Mouse (Mus musculus) G1E (cell line): ENCODE measurements at regions not wholly inside any gene's neighbourhood (a gene's known extent, or its start where the extent isn't known, plus 50 kb on each side); places are given as distances from the start of the nearest gene placed in this dataset.

ENCODE experiments used
- ATAC-seq: 2 replicates; pipeline ENCODE4 v1.8.0; 2016; ENCODE audit warnings: mild to moderate bottlenecking; ENCODE audit not compliant: insufficient number of reproducible peaks, poor library complexity, low FRiP score, severe bottlenecking; ENCODE audit errors: extremely low read depth
- DNase-seq: peaks from one replicate; pipeline ENCODE4 v3.0.0; 2012; ENCODE audit warnings: low spot score
- H3K27me3 ChIP-seq: 2 replicates; pipeline ENCODE4 v1.6.1; 2012; ENCODE audit warnings: mild to moderate bottlenecking, low read length, inconsistent platforms; ENCODE audit not compliant: insufficient read depth
- H3K36me3 ChIP-seq: replicated peaks from 2 replicates; pipeline ENCODE3; 2012; ENCODE audit warnings: mild to moderate bottlenecking, inconsistent platforms
- H3K4me1 ChIP-seq: 2 replicates; pipeline ENCODE4 v1.6.1; 2012; ENCODE audit warnings: low read depth, low read length, inconsistent platforms, mixed read lengths; ENCODE audit not compliant: insufficient read depth
- H3K4me3 ChIP-seq: 2 replicates; pipeline ENCODE4 v1.5.1; 2012; ENCODE audit warnings: low read depth, mild to moderate bottlenecking, inconsistent platforms, low read length, moderate library complexity, mixed read lengths
- H3K9me3 ChIP-seq: replicated peaks from 2 replicates; pipeline ENCODE4 v1.6.1; 2012; ENCODE audit warnings: inconsistent platforms
- CTCF ChIP-seq: IDR thresholded peaks from 2 replicates; pipeline ENCODE4 v1.5.1; 2012; ENCODE audit warnings: low read depth, low read length, inconsistent platforms, mixed read lengths
- GATA1 ChIP-seq: IDR thresholded peaks from 2 replicates; pipeline ENCODE4 v1.6.1; 2012; ENCODE audit warnings: borderline replicate concordance, low read length, inconsistent platforms, mixed read lengths
- GATA2 ChIP-seq: IDR thresholded peaks from 2 replicates; pipeline ENCODE4 v1.6.1; 2012; ENCODE audit warnings: low read depth, low read length, inconsistent platforms, borderline replicate concordance
- POLR2AphosphoS5 ChIP-seq: IDR thresholded peaks from 2 replicates; pipeline ENCODE4 v1.6.1; 2012; ENCODE audit warnings: low read depth, low read length, inconsistent platforms; ENCODE audit not compliant: insufficient replicate concordance
- TAL1 ChIP-seq: conservative IDR thresholded peaks from 2 replicates; pipeline ENCODE4 v1.6.1; 2012; ENCODE audit warnings: low read depth, low read length, inconsistent platforms, mixed read lengths

- ATAC-seq, result no peak
- no peak for TF ChIP-seq TAL1
- TF ChIP-seq GATA2, result no peak
- TF ChIP-seq GATA1, result no peak
- no peak for TF ChIP-seq CTCF
- no peak for TF ChIP-seq POLR2AphosphoS5
- H3K36me3 ChIP-seq, result no peaks in the 10 kb centered on the region
Measured at GRCm38 (mm10) chr16:24134486-24135050, 145.9 kb upstream of the Bcl6 start.

GRCm38 (mm10) chr16:24130646-24131045 lies 142.0 kb upstream of the Bcl6 start:
- Histone ChIP-seq H3K4me1 (no peaks in the 10 kb centered on the region), H3K4me3 (no peak overlapping the region), H3K27me3 (no peaks in the 10 kb centered on the region), H3K36me3 (no peaks in the 10 kb centered on the region), H3K9me3 (peaks cover 25% of the 10 kb centered on the region)
- TF ChIP-seq TAL1, result no peak
- no peak for TF ChIP-seq POLR2AphosphoS5
- no peak for TF ChIP-seq GATA1
- TF ChIP-seq CTCF, result no peak
- no peak for TF ChIP-seq GATA2
- DNase-seq, result no peak
- ATAC-seq, result no peak

More at GRCm38 (mm10) chr16:24134486-24135050, 145.9 kb upstream of the Bcl6 start:
- DNase-seq, result no peak
- Histone ChIP-seq H3K4me3 (no peak overlapping the region), H3K4me1 (no peaks in the 10 kb centered on the region), H3K27me3 (no peaks in the 10 kb centered on the region), H3K9me3 (peaks cover 40% of the 10 kb centered on the region)

GRCm38 (mm10) chr16:24129701-24130100 lies 141.0 kb upstream of the Bcl6 start:
- no peaks in the 10 kb centered on the region for H3K36me3 ChIP-seq
- H3K27me3 ChIP-seq, result no peaks in the 10 kb centered on the region
- H3K9me3 ChIP-seq, result peaks cover 29% of the 10 kb centered on the region
- H3K4me1 ChIP-seq, result no peaks in the 10 kb centered on the region
- ATAC-seq (no peak), DNase-seq (no peak)
- TF ChIP-seq TAL1, result no peak
- no peak for TF ChIP-seq CTCF
- TF ChIP-seq GATA2, result no peak
- TF ChIP-seq POLR2AphosphoS5, result no peak
- TF ChIP-seq GATA1, result no peak
- H3K4me3 ChIP-seq, result no peak overlapping the region

GRCm38 (mm10) chr16:24128566-24128965 lies 139.9 kb upstream of the Bcl6 start:
- no peak for DNase-seq
- Histone ChIP-seq H3K27me3 (no peaks in the 10 kb centered on the region), H3K9me3 (peaks cover 25% of the 10 kb centered on the region), H3K4me1 (no peaks in the 10 kb centered on the region), H3K36me3 (no peaks in the 10 kb centered on the region), H3K4me3 (no peak overlapping the region)
- ATAC-seq, result no peak
- TF ChIP-seq CTCF (no peak), GATA2 (no peak), TAL1 (no peak), GATA1 (no peak), POLR2AphosphoS5 (no peak)

GRCm38 (mm10) chr16:24124766-24125165 lies 136.1 kb upstream of the Bcl6 start:
- Histone ChIP-seq H3K4me1 (no peaks in the 10 kb centered on the region), H3K27me3 (no peaks in the 10 kb centered on the region), H3K4me3 (no peak overlapping the region), H3K9me3 (peaks cover 18% of the 10 kb centered on the region), H3K36me3 (no peaks in the 10 kb centered on the region)
- DNase-seq (no peak), ATAC-seq (no peak)
- TF ChIP-seq CTCF (no peak), POLR2AphosphoS5 (no peak), TAL1 (no peak), GATA2 (no peak), GATA1 (no peak)

- Histone ChIP-seq H3K36me3 (no peaks in the 10 kb centered on the region), H3K27me3 (no peaks in the 10 kb centered on the region), H3K4me1 (no peaks in the 10 kb centered on the region), H3K9me3 (peaks cover 15% of the 10 kb centered on the region), H3K4me3 (no peak overlapping the region)
- ATAC-seq (no peak), DNase-seq (no peak)
- TF ChIP-seq CTCF (no peak), TAL1 (no peak)
Measured at GRCm38 (mm10) chr16:24124083-24124482, 135.4 kb upstream of the Bcl6 start.

- ATAC-seq (no peak), DNase-seq (no peak)
- no peaks in the 10 kb centered on the region for H3K4me1 ChIP-seq
- H3K4me3 ChIP-seq, result no peak overlapping the region
- no peaks in the 10 kb centered on the region for H3K36me3 ChIP-seq
- TF ChIP-seq CTCF (no peak), GATA1 (no peak), GATA2 (no peak), POLR2AphosphoS5 (no peak), TAL1 (no peak)
- peaks cover 13% of the 10 kb centered on the region for H3K9me3 ChIP-seq
- no peaks in the 10 kb centered on the region for H3K27me3 ChIP-seq
Measured at GRCm38 (mm10) chr16:24121633-24122032, 133.0 kb upstream of the Bcl6 start.
